Mouse (Mus musculus) right cerebral cortex, postnatal 36 days (tissue): ENCODE measurements around the gene Cd4.

Experiments
- DNase-seq, 2 experiments: peaks; one replicate each; pipeline ENCODE4 v3.0.0; 2022; ENCODE audit warnings: low spot score in 2 of 2, mixed read lengths in 1 of 2

Gene Cd4

GRCm38 (mm10) chr6:124814858-124815774 lies 72.9 kb downstream of the Cd4 start:
- DNase-seq, result no peak
